Mouse (Mus musculus): ENCODE data around the gene Slc35f3. TPM values are rescaled to one million over a fixed set of nuclear protein-coding genes. Genes with fewer than 3 reads are reported as not detected.

The Slc35f3 gene
- polyA plus RNA-seq, 1 experiment from 2014 or later, result 0.14 TPM

- ATAC-seq (replicated peaks; ENCODE audit: insufficient number of reproducible peaks, low FRiP score, low TSS enrichment, low read depth), result no peak
- no peaks in the 10 kb centered on the region for H3K4me1 ChIP-seq (ENCODE audit: control insufficient read depth, insufficient read depth, low read length)
- H3K4me2 ChIP-seq (ENCODE audit: low read depth, low read length), result no peak overlapping the region
- no peaks in the 10 kb centered on the region for H3K27me3 ChIP-seq (ENCODE audit: control insufficient read depth, insufficient read depth, low read length)
- no peaks in the 10 kb centered on the region for H3K9me3 ChIP-seq (replicated peaks; ENCODE audit: control insufficient read depth, low read length)
- H3K27ac ChIP-seq (replicated peaks; ENCODE audit: low read depth, low read length), result no peak overlapping the region
- H3K36me3 ChIP-seq (replicated peaks; ENCODE audit: control insufficient read depth, insufficient read depth, low read depth, low read length), result no peaks in the 10 kb centered on the region
- H3K4me3 ChIP-seq (ENCODE audit: low read depth, low read length), result no peak overlapping the region
- DNase-seq (ENCODE audit: low spot score), result peak; percentile 6
- no peak overlapping the region for H3K9ac ChIP-seq (replicated peaks; ENCODE audit: low read length)
- 69% methylated on average over 11 of the region's 11 CpGs for WGBS
Measured at GRCm38 (mm10) chr8:126360106-126360505, 61.7 kb downstream of the Slc35f3 start.

- no peaks in the 10 kb centered on the region for H3K9me3 ChIP-seq (replicated peaks; ENCODE audit: control insufficient read depth, low read length)
- no peaks in the 10 kb centered on the region for H3K4me1 ChIP-seq (ENCODE audit: control insufficient read depth, insufficient read depth, low read length)
- DNase-seq (ENCODE audit: low spot score) (no peak), ATAC-seq (replicated peaks; ENCODE audit: insufficient number of reproducible peaks, low FRiP score, low TSS enrichment, low read depth) (no peak)
- no peak overlapping the region for H3K9ac ChIP-seq (replicated peaks; ENCODE audit: low read length)
- H3K4me3 ChIP-seq (ENCODE audit: low read depth, low read length), result no peak overlapping the region
- H3K27me3 ChIP-seq (ENCODE audit: control insufficient read depth, insufficient read depth, low read length), result no peaks in the 10 kb centered on the region
- no peak overlapping the region for H3K4me2 ChIP-seq (ENCODE audit: low read depth, low read length)
- no peak overlapping the region for H3K27ac ChIP-seq (replicated peaks; ENCODE audit: low read depth, low read length)
- 68% methylated on average over 5 of the region's 5 CpGs for WGBS
- no peaks in the 10 kb centered on the region for H3K36me3 ChIP-seq (replicated peaks; ENCODE audit: control insufficient read depth, insufficient read depth, low read depth, low read length)
Measured at GRCm38 (mm10) chr8:126360701-126361100, 62.3 kb downstream of the Slc35f3 start.

GRCm38 (mm10) chr8:126366251-126366650, 67.9 kb downstream of the Slc35f3 start:
- DNase-seq (ENCODE audit: low spot score) (no peak), ATAC-seq (replicated peaks; ENCODE audit: insufficient number of reproducible peaks, low FRiP score, low TSS enrichment, low read depth) (no peak)
- no peak overlapping the region for H3K9ac ChIP-seq (replicated peaks; ENCODE audit: low read length)
- WGBS, result 71% methylated on average over 3 of the region's 3 CpGs
- no peaks in the 10 kb centered on the region for H3K9me3 ChIP-seq (replicated peaks; ENCODE audit: control insufficient read depth, low read length)
- no peaks in the 10 kb centered on the region for H3K36me3 ChIP-seq (replicated peaks; ENCODE audit: control insufficient read depth, insufficient read depth, low read depth, low read length)
- H3K27ac ChIP-seq (replicated peaks; ENCODE audit: low read depth, low read length), result no peak overlapping the region
- H3K4me3 ChIP-seq (ENCODE audit: low read depth, low read length), result no peak overlapping the region
- H3K4me1 ChIP-seq (ENCODE audit: control insufficient read depth, insufficient read depth, low read length), result no peaks in the 10 kb centered on the region
- H3K27me3 ChIP-seq (ENCODE audit: control insufficient read depth, insufficient read depth, low read length), result no peaks in the 10 kb centered on the region
- H3K4me2 ChIP-seq (ENCODE audit: low read depth, low read length), result no peak overlapping the region

- Histone ChIP-seq H3K4me2 (ENCODE audit: low read depth, low read length) (no peak overlapping the region), H3K9ac (replicated peaks; ENCODE audit: low read length) (no peak overlapping the region), H3K27me3 (ENCODE audit: control insufficient read depth, insufficient read depth, low read length) (no peaks in the 10 kb centered on the region), H3K36me3 (replicated peaks; ENCODE audit: control insufficient read depth, insufficient read depth, low read depth, low read length) (no peaks in the 10 kb centered on the region), H3K4me3 (ENCODE audit: low read depth, low read length) (no peak overlapping the region), H3K27ac (replicated peaks; ENCODE audit: low read depth, low read length) (no peak overlapping the region), H3K9me3 (replicated peaks; ENCODE audit: control insufficient read depth, low read length) (no peaks in the 10 kb centered on the region), H3K4me1 (ENCODE audit: control insufficient read depth, insufficient read depth, low read length) (no peaks in the 10 kb centered on the region)
- DNase-seq (ENCODE audit: low spot score) (no peak), ATAC-seq (replicated peaks; ENCODE audit: insufficient number of reproducible peaks, low FRiP score, low TSS enrichment, low read depth) (no peak)
- whole genome bisulfite sequencing, result 87% methylated on average over 10 of the region's 10 CpGs
Measured at GRCm38 (mm10) chr8:126368349-126369054, 70.1 kb downstream of the Slc35f3 start.

GRCm38 (mm10) chr8:126371871-126372270, 73.5 kb downstream of the Slc35f3 start:
- ATAC-seq (replicated peaks; ENCODE audit: insufficient number of reproducible peaks, low FRiP score, low TSS enrichment, low read depth) (no peak), DNase-seq (ENCODE audit: low spot score) (no peak)
- Histone ChIP-seq H3K9ac (replicated peaks; ENCODE audit: low read length) (no peak overlapping the region), H3K27me3 (ENCODE audit: control insufficient read depth, insufficient read depth, low read length) (no peaks in the 10 kb centered on the region), H3K9me3 (replicated peaks; ENCODE audit: control insufficient read depth, low read length) (no peaks in the 10 kb centered on the region), H3K4me3 (ENCODE audit: low read depth, low read length) (no peak overlapping the region), H3K4me2 (ENCODE audit: low read depth, low read length) (no peak overlapping the region), H3K4me1 (ENCODE audit: control insufficient read depth, insufficient read depth, low read length) (no peaks in the 10 kb centered on the region), H3K27ac (replicated peaks; ENCODE audit: low read depth, low read length) (no peak overlapping the region), H3K36me3 (replicated peaks; ENCODE audit: control insufficient read depth, insufficient read depth, low read depth, low read length) (no peaks in the 10 kb centered on the region)
- 72% methylated on average over 3 of the region's 3 CpGs for WGBS

GRCm38 (mm10) chr8:126379580-126379979, 81.2 kb downstream of the Slc35f3 start:
- Histone ChIP-seq H3K9me3 (replicated peaks; ENCODE audit: control insufficient read depth, low read length) (no peaks in the 10 kb centered on the region), H3K4me1 (ENCODE audit: control insufficient read depth, insufficient read depth, low read length) (no peaks in the 10 kb centered on the region), H3K4me2 (ENCODE audit: low read depth, low read length) (no peak overlapping the region), H3K9ac (replicated peaks; ENCODE audit: low read length) (no peak overlapping the region), H3K27ac (replicated peaks; ENCODE audit: low read depth, low read length) (no peak overlapping the region), H3K4me3 (ENCODE audit: low read depth, low read length) (no peak overlapping the region), H3K27me3 (ENCODE audit: control insufficient read depth, insufficient read depth, low read length) (no peaks in the 10 kb centered on the region), H3K36me3 (replicated peaks; ENCODE audit: control insufficient read depth, insufficient read depth, low read depth, low read length) (no peaks in the 10 kb centered on the region)
- DNase-seq (ENCODE audit: low spot score) (no peak), ATAC-seq (replicated peaks; ENCODE audit: insufficient number of reproducible peaks, low FRiP score, low TSS enrichment, low read depth) (no peak)
- 77% methylated on average over 6 of the region's 6 CpGs for WGBS

- no peak for ATAC-seq (replicated peaks; ENCODE audit: insufficient number of reproducible peaks, low FRiP score, low TSS enrichment, low read depth)
- no peak for DNase-seq (ENCODE audit: low spot score)
- Histone ChIP-seq H3K4me2 (ENCODE audit: low read depth, low read length) (no peak overlapping the region), H3K4me1 (ENCODE audit: control insufficient read depth, insufficient read depth, low read length) (no peaks in the 10 kb centered on the region), H3K36me3 (replicated peaks; ENCODE audit: control insufficient read depth, insufficient read depth, low read depth, low read length) (no peaks in the 10 kb centered on the region), H3K9ac (replicated peaks; ENCODE audit: low read length) (no peak overlapping the region), H3K9me3 (replicated peaks; ENCODE audit: control insufficient read depth, low read length) (no peaks in the 10 kb centered on the region), H3K27ac (replicated peaks; ENCODE audit: low read depth, low read length) (no peak overlapping the region), H3K27me3 (ENCODE audit: control insufficient read depth, insufficient read depth, low read length) (no peaks in the 10 kb centered on the region), H3K4me3 (ENCODE audit: low read depth, low read length) (no peak overlapping the region)
- 48% methylated on average over 2 of the region's 2 CpGs for whole genome bisulfite sequencing
Measured at GRCm38 (mm10) chr8:126380141-126380540, 81.8 kb downstream of the Slc35f3 start.

GRCm38 (mm10) chr8:126381299-126381698, 82.9 kb downstream of the Slc35f3 start:
- Histone ChIP-seq H3K4me2 (ENCODE audit: low read depth, low read length) (no peak overlapping the region), H3K27ac (replicated peaks; ENCODE audit: low read depth, low read length) (no peak overlapping the region), H3K27me3 (ENCODE audit: control insufficient read depth, insufficient read depth, low read length) (no peaks in the 10 kb centered on the region), H3K4me3 (ENCODE audit: low read depth, low read length) (no peak overlapping the region), H3K36me3 (replicated peaks; ENCODE audit: control insufficient read depth, insufficient read depth, low read depth, low read length) (no peaks in the 10 kb centered on the region), H3K9me3 (replicated peaks; ENCODE audit: control insufficient read depth, low read length) (no peaks in the 10 kb centered on the region), H3K4me1 (ENCODE audit: control insufficient read depth, insufficient read depth, low read length) (no peaks in the 10 kb centered on the region), H3K9ac (replicated peaks; ENCODE audit: low read length) (no peak overlapping the region)
- no peak for ATAC-seq (replicated peaks; ENCODE audit: insufficient number of reproducible peaks, low FRiP score, low TSS enrichment, low read depth)
- WGBS, result 81% methylated on average over 7 of the region's 7 CpGs
- no peak for DNase-seq (ENCODE audit: low spot score)
